Mouse (Mus musculus): ENCODE data around the gene Tgfb1. TPM values are rescaled to one million over a fixed set of nuclear protein-coding genes. Genes with fewer than 3 reads are reported as not detected.

Gene Tgfb1
- polyA plus RNA-seq (2015; fragmentation: Nextera tagmentation; extraction: Ambion mirVana), result 1.7 and 2.4 TPM in 2 replicates

GRCm38 (mm10) chr7:25686680-25687531, at the start of gene Tgfb1:
Tgfb1 (plus strand) TSS chr7:25687002.
- Histone ChIP-seq H3K4me2 (replicated peaks) (peak within 1 kb of the TSS; percentile 86), H3K27me3 (peaks cover 61% of the 10 kb centered on the region), H3K9ac (peak within 1 kb of the TSS; percentile 76), H3K36me3 (peaks cover 5% of the 10 kb centered on the region; the same call in 1 of the 2 replicates), H3K4me1 (peaks cover 37% of the 10 kb centered on the region), H3K9me3 (no peaks in the 10 kb centered on the region), H3K27ac (0 out of 2 replicates have a peak within 1 kb of the TSS, but pooled peaks have one; percentile 1), H3K4me3 (peak within 1 kb of the TSS; percentile 66)
- peak; percentile 37; the same call in 1 of the 2 replicates for ATAC-seq (ENCODE audit: low FRiP score, low read depth)
- 1% methylated on average over 63 of the region's 69 CpGs for WGBS

GRCm38 (mm10) chr7:25637099-25637498, 49.7 kb upstream of the Tgfb1 start:
- Histone ChIP-seq H3K9ac (no peak overlapping the region), H3K4me3 (no peak overlapping the region), H3K36me3 (peaks cover 76% of the 10 kb centered on the region), H3K27ac (no peak overlapping the region), H3K4me2 (replicated peaks) (no peak overlapping the region), H3K27me3 (no peaks in the 10 kb centered on the region), H3K9me3 (no peaks in the 10 kb centered on the region), H3K4me1 (no peaks in the 10 kb centered on the region)
- WGBS, result 93% methylated on average over 5 of the region's 5 CpGs
- ATAC-seq (ENCODE audit: low FRiP score, low read depth), result no peak

DNA sequence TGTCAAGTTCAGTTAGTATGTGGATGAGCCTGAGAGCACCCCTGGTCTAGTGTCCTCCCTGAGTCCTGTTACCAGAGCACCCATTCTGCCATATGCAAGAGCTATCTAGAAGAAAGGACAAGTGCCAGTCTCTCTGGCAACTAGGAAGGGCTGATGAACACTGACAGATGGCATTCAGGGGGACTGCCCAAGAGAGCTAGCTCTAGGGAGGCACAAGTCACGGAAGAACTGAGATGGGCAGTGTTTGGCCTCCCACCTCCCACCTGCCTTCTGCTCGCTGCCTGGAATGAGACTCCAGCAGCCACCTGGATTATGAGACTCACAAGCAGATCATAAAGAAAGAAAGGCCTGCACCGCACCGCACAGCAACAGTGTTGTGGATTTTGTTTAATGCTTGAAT, 47.0 kb upstream of the Tgfb1 start:
- Histone ChIP-seq H3K27ac (no peak overlapping the region), H3K4me2 (replicated peaks) (no peak overlapping the region), H3K4me1 (no peaks in the 10 kb centered on the region), H3K4me3 (no peak overlapping the region), H3K27me3 (no peaks in the 10 kb centered on the region), H3K36me3 (peaks cover 61% of the 10 kb centered on the region), H3K9ac (no peak overlapping the region), H3K9me3 (no peaks in the 10 kb centered on the region)
- ATAC-seq (ENCODE audit: low FRiP score, low read depth), result no peak
- 94% methylated on average over 4 of the region's 4 CpGs for WGBS

GRCm38 (mm10) chr7:25644136-25644535, 42.7 kb upstream of the Tgfb1 start:
- 84% methylated on average over 10 of the region's 10 CpGs for WGBS
- Histone ChIP-seq H3K27me3 (no peaks in the 10 kb centered on the region), H3K27ac (no peak overlapping the region), H3K4me3 (no peak overlapping the region), H3K4me1 (no peaks in the 10 kb centered on the region), H3K4me2 (replicated peaks) (no peak overlapping the region), H3K9ac (no peak overlapping the region), H3K36me3 (peaks cover 29% of the 10 kb centered on the region), H3K9me3 (no peaks in the 10 kb centered on the region)
- ATAC-seq (ENCODE audit: low FRiP score, low read depth), result no peak

GRCm38 (mm10) chr7:25644631-25645030, 42.2 kb upstream of the Tgfb1 start:
- no peaks in the 10 kb centered on the region for H3K4me1 ChIP-seq
- H3K36me3 ChIP-seq, result peaks cover 26% of the 10 kb centered on the region
- no peak overlapping the region for H3K9ac ChIP-seq
- H3K4me3 ChIP-seq, result no peak overlapping the region
- 77% methylated on average over 4 of the region's 4 CpGs for WGBS
- H3K27me3 ChIP-seq, result no peaks in the 10 kb centered on the region
- H3K4me2 ChIP-seq (replicated peaks), result no peak overlapping the region
- no peaks in the 10 kb centered on the region for H3K9me3 ChIP-seq
- no peak for ATAC-seq (ENCODE audit: low FRiP score, low read depth)
- H3K27ac ChIP-seq, result no peak overlapping the region

DNA sequence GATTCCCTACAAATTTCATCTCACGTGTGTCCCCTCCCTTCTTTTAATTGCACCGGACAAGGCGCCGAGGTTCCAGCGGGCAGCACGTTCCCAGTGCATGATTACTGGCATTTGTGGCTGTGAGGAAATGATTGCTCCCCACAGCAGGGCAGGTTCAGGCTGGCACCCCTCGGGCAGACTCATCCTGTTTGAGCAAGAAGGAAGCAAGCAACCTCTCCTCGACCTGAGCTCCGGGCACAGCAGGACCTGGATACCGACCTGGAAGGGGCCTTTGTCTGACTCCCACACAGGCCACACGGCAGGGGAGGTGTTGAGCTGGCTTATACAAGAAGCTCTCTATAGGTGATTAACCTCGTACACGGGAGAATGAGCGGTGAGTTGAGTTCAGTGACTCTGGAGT, 41.7 kb upstream of the Tgfb1 start:
- H3K27me3 ChIP-seq, result no peaks in the 10 kb centered on the region
- H3K27ac ChIP-seq, result no peak overlapping the region
- no peak overlapping the region for H3K4me2 ChIP-seq (replicated peaks)
- H3K36me3 ChIP-seq, result peaks cover 25% of the 10 kb centered on the region
- no peaks in the 10 kb centered on the region for H3K4me1 ChIP-seq
- H3K9ac ChIP-seq, result no peak overlapping the region
- 70% methylated on average over 14 of the region's 14 CpGs for WGBS
- no peak for ATAC-seq (ENCODE audit: low FRiP score, low read depth)
- no peak overlapping the region for H3K4me3 ChIP-seq
- no peaks in the 10 kb centered on the region for H3K9me3 ChIP-seq

DNA sequence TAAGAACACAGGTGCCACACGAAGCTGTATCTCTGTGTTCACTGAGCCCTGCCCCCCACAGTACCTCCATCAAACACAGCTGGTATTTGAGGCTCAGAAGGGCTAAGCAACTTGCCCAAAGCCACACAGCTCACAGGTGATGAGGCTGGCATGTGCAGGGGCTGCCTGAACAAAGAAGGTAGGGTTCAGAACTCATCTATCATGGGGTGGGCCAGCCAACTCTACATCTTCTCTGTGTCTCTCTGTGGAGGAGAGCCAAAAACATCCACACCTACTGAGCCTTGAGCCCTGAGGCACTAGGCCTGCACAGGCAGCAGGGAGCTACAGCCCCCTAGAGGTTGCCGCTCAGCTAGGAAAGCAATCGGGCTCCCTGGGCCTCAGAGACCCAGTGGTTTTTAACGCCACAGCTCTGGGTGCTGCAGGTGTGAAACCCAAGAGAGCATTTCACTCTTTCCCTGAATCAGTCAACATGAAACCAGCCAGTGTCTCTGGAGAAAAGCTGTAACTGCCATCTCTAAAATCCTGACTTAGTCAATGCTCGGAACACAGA, 39.2 kb upstream of the Tgfb1 start:
- Histone ChIP-seq H3K9ac (no peak overlapping the region), H3K4me1 (no peaks in the 10 kb centered on the region), H3K4me3 (no peak overlapping the region), H3K27ac (no peak overlapping the region), H3K4me2 (replicated peaks) (no peak overlapping the region), H3K9me3 (no peaks in the 10 kb centered on the region), H3K36me3 (peaks cover 8% of the 10 kb centered on the region; the same call in 1 of the 2 replicates), H3K27me3 (no peaks in the 10 kb centered on the region)
- WGBS, result 51% methylated on average over 5 of the region's 5 CpGs
- no peak for ATAC-seq (ENCODE audit: low FRiP score, low read depth)

DNA sequence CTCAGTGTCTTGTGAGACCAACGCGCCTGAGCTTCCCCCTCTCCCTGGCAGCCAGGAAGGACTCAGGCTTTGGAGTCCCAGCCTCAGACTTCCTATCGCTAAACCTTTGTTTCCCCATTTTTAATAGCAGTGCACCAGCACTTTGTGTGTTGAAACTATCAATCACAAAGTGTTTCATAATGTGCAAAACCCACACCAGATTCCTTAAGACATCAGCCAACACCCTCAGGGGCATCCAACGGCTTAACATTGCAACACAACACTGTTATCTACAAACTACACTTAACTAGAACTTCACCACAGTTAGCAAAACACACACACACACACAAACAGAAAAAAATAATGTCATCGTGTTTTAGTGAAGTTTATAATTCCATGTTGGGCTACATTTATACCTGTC, 37.0 kb upstream of the Tgfb1 start:
- Histone ChIP-seq H3K27ac (no peak overlapping the region), H3K9me3 (no peaks in the 10 kb centered on the region), H3K4me3 (no peak overlapping the region), H3K4me1 (no peaks in the 10 kb centered on the region), H3K36me3 (peaks cover 7% of the 10 kb centered on the region; the same call in 1 of the 2 replicates), H3K9ac (no peak overlapping the region), H3K27me3 (no peaks in the 10 kb centered on the region), H3K4me2 (replicated peaks) (no peak overlapping the region)
- ATAC-seq (ENCODE audit: low FRiP score, low read depth), result no peak
- 83% methylated on average over 5 of the region's 5 CpGs for WGBS

- Histone ChIP-seq H3K4me3 (no peak overlapping the region), H3K27ac (no peak overlapping the region), H3K9ac (no peak overlapping the region), H3K36me3 (no peaks in the 10 kb centered on the region; the same call in 1 of the 2 replicates), H3K27me3 (no peaks in the 10 kb centered on the region), H3K9me3 (no peaks in the 10 kb centered on the region), H3K4me1 (no peaks in the 10 kb centered on the region), H3K4me2 (replicated peaks) (no peak overlapping the region)
- 90% methylated on average over 8 of the region's 8 CpGs for WGBS
- no peak for ATAC-seq (ENCODE audit: low FRiP score, low read depth)
Observed at GRCm38 (mm10) chr7:25651281-25651680, 35.5 kb upstream of the Tgfb1 start.

DNA sequence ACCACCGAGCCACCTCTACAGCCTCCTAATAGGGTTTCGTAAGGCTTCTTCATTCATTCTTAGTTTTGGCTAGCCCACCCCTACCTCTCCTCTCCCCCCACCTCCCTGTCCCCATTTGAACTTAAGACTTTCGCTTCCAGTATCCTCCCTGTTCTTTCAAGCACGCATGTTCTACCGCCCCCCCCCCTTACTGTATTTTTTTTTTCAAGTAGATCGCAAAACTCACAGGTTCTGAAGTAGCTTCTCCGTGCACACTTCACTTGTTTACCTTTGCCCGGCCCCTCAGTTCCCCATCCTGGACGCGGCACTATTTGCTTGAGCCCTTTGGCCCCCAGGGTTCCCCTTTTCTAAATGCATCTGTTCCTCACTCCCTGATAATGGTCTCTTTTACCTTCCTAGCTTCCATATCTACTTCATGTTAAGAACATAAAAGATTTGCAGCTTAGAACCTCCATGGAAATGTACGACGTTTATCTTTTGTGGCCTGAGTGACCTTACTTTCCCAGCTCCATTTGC, 34.5 kb upstream of the Tgfb1 start:
- H3K4me3 ChIP-seq, result no peak overlapping the region
- H3K36me3 ChIP-seq, result no peaks in the 10 kb centered on the region; the same call in 1 of the 2 replicates
- no peak for ATAC-seq (ENCODE audit: low FRiP score, low read depth)
- H3K9me3 ChIP-seq, result no peaks in the 10 kb centered on the region
- no peak overlapping the region for H3K9ac ChIP-seq
- peaks cover 3% of the 10 kb centered on the region for H3K4me1 ChIP-seq
- H3K27ac ChIP-seq, result no peak overlapping the region
- 90% methylated on average over 12 of the region's 12 CpGs for WGBS
- no peaks in the 10 kb centered on the region for H3K27me3 ChIP-seq
- no peak overlapping the region for H3K4me2 ChIP-seq (replicated peaks)

- no peaks in the 10 kb centered on the region for H3K27me3 ChIP-seq
- H3K4me2 ChIP-seq (replicated peaks), result no peak overlapping the region
- ATAC-seq (ENCODE audit: low FRiP score, low read depth), result no peak
- no peaks in the 10 kb centered on the region for H3K9me3 ChIP-seq
- WGBS, result 73% methylated on average over 11 of the region's 11 CpGs
- peaks cover 18% of the 10 kb centered on the region for H3K4me1 ChIP-seq
- no peak overlapping the region for H3K9ac ChIP-seq
- H3K4me3 ChIP-seq, result no peak overlapping the region
- no peak overlapping the region for H3K27ac ChIP-seq
- H3K36me3 ChIP-seq, result no peaks in the 10 kb centered on the region; the same call in 1 of the 2 replicates
Observed at GRCm38 (mm10) chr7:25655601-25656428, 31.0 kb upstream of the Tgfb1 start.

GRCm38 (mm10) chr7:25657785-25658184, 29.0 kb upstream of the Tgfb1 start:
- Histone ChIP-seq H3K27ac (no peak overlapping the region), H3K27me3 (no peaks in the 10 kb centered on the region), H3K4me2 (replicated peaks) (peak overlapping the region; percentile 91), H3K4me1 (peaks cover 18% of the 10 kb centered on the region), H3K9ac (peak overlapping the region; percentile 73), H3K4me3 (peak overlapping the region; percentile 64), H3K9me3 (no peaks in the 10 kb centered on the region), H3K36me3 (peaks cover 9% of the 10 kb centered on the region)
- ATAC-seq (ENCODE audit: low FRiP score, low read depth), result no peak
- WGBS, result 36% methylated on average over 10 of the region's 10 CpGs
